Mouse (Mus musculus): ENCODE measurements around the gene Btnl2.
"Not testable (repeated sequence)": the region's sequence is repeated elsewhere in the genome, so short reads cannot be mapped to it uniquely, and the experiment has no call there.

Btnl2 gene

GRCm38 (mm10) chr17:34354539-34354938 lies at the start of gene Btnl2:
Btnl2 (plus strand) TSS chr17:34354822.
- no peak for DNase-seq (ENCODE audit: low read depth, low spot score)

DNA sequence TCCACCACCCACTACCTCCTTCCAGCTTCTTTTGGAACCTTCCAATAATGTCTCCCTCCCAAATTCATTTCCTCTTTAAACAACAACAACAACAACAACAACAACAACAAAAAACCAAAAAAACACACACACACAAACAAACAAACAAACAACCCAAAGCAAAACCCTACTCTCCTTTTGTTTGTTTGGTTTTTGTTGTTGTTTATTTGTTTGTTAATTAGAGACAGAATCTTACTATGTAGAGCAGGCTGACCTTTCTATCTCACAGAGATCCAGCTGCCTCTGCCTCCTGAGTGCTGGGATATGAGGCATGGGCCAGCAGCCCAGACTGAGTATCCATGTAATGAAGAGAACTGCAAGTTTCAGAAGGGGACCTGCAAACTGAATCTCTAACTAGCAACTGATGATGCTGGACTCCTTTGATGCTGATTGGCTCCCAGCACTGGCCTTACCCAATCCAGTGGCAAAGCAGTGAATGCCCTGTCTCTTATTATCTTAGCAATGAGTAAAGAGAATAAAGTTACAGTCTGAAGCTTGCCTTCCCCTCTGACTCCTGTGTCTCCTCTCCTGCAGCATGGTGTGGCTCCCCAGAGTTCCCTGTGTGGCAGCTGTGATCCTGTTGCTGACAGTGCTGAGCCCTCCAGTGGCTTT lies 49.1 kb upstream of the Btnl2 start, which contains the start of gene H2-Eb1:
Gene H2-Eb1, plus strand, starts transcription at position 488 of the 651 bp plus-strand sequence.
- peak; percentile 85 for DNase-seq (ENCODE audit: low read depth, low spot score)

- DNase-seq (ENCODE audit: low read depth, low spot score), result no peak
Measured at GRCm38 (mm10) chr17:34306407-34306806, 48.2 kb upstream of the Btnl2 start.

DNA sequence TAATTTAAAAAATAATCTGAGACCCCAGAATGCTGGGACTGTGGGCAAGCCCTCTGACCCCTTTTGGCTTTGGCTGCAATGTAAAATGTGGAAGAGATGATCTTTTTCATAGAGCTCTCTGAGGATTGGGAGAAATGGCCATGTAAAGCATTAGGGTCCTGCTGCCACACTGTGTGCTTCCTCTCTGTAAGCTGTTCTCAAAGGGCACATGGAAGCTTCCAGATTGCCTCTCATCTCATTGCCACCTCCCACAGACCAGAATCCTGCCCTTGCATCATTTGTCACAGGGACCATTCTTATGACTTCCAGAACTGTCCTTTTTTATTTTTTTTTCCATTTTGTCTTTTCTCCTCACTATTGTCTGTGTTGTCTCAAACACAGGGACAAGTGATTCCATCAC lies 47.4 kb upstream of the Btnl2 start:
- no peak for DNase-seq (ENCODE audit: low read depth, low spot score)

DNA sequence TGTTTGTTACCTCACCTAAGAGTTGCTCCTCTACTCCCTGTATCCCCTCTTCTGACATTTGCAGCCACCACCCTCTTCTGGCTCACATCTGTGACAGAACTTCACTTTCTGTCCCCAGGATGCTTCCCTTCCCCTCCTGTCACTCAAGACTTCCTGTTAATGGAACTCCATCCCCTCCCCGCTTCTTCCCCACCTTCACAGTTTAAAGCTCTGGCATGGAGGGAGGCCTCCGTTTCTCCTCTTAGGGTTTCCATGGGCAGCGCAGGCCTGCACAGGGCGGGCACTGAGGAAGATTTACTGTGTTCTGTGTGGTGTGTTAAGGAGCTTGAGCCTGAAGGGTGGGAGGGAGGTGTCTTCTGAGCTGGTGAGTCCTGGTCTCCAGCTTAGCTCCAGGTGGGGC lies 46.5 kb upstream of the Btnl2 start:
- DNase-seq (ENCODE audit: low read depth, low spot score), result no peak

GRCm38 (mm10) chr17:34309225-34309624 lies 45.4 kb upstream of the Btnl2 start:
- no peak for DNase-seq (ENCODE audit: low read depth, low spot score)

DNA sequence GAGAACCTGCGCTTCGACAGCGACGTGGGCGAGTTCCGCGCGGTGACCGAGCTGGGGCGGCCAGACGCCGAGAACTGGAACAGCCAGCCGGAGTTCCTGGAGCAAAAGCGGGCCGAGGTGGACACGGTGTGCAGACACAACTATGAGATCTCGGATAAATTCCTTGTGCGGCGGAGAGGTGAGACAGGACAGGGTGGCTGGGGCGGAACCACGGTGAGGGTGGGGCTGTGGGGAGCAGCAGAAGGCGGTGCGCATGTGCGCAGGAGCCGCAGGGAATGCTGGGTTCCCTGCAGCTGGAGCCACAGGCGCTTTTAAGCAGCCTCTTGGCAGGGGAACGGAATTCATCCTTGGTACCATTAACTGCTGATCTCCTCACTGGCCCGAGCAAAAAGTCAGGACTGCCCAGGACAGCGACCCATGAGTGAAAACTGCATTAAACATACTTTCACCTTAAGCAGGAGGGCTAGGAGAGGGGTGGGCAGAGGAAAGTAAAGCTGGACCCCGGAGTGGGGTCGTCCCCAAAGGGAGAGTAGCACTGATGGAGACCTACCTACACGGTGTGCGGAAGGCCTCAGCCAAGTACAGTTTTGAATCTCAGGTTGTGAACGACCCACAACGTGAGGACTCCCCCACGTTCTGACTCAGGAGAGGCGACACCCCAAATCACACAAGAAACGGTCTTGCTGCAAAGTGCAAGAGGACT lies 44.8 kb upstream of the Btnl2 start:
- DNase-seq (ENCODE audit: low read depth, low spot score), result peak; percentile 50

GRCm38 (mm10) chr17:34310526-34310925 lies 44.1 kb upstream of the Btnl2 start:
- DNase-seq (ENCODE audit: low read depth, low spot score), result not testable (repeated sequence)

GRCm38 (mm10) chr17:34312185-34312584 lies 42.4 kb upstream of the Btnl2 start:
- no peak for DNase-seq (ENCODE audit: low read depth, low spot score)

- DNase-seq (ENCODE audit: low read depth, low spot score), result peak; percentile 30
Measured at GRCm38 (mm10) chr17:34313393-34313792, 41.2 kb upstream of the Btnl2 start.

- DNase-seq (ENCODE audit: low read depth, low spot score), result no peak
Measured at GRCm38 (mm10) chr17:34314286-34314685, 40.3 kb upstream of the Btnl2 start.

DNA sequence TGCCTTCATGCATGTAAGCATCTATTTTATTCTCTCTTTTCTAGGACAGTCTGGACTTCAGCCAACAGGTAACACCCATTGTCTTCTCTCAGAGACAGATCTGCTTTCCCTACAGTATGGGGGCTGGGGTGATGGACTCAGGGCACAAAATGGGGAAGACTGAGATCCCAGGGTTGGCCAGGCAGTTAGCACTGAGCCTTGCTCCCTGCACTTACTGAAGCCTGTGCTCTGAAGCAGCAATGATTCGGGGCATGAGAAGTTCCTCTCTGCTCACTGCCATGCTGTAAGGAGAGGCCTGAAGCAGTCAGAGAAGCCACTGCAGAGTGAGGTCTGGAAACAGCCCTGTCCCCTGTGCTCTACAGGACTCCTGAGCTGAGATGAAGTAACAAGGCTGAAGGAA lies 39.1 kb upstream of the Btnl2 start:
- no peak for DNase-seq (ENCODE audit: low read depth, low spot score)

GRCm38 (mm10) chr17:34316697-34317096 lies 37.9 kb upstream of the Btnl2 start:
- no peak for DNase-seq (ENCODE audit: low read depth, low spot score)

DNA sequence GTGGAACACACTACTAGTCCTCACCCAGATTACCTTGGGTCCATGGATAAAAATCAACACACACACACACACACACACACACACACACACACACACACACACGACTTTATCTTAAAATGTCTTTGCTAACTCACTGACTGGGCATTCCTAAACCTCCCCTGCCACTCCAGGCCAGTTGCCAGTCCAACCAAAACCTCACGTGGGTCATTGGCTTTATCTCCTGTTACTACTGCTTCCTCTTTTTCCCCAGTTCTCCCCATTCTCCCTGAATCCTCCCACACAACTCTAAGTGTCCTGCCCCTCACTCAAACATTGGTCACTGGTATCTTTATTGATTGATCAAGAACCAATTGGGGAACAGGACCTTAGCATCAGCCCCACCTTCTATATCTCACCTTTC lies 37.3 kb upstream of the Btnl2 start:
- no peak for DNase-seq (ENCODE audit: low read depth, low spot score)

- no peak for DNase-seq (ENCODE audit: low read depth, low spot score)
Measured at GRCm38 (mm10) chr17:34325436-34325835, 29.2 kb upstream of the Btnl2 start, which contains the start of gene H2-Eb2. H2-Eb2 (plus strand) TSS chr17:34325665.

- no peak for DNase-seq (ENCODE audit: low read depth, low spot score)
Measured at GRCm38 (mm10) chr17:34326373-34326772, 28.2 kb upstream of the Btnl2 start.

DNA sequence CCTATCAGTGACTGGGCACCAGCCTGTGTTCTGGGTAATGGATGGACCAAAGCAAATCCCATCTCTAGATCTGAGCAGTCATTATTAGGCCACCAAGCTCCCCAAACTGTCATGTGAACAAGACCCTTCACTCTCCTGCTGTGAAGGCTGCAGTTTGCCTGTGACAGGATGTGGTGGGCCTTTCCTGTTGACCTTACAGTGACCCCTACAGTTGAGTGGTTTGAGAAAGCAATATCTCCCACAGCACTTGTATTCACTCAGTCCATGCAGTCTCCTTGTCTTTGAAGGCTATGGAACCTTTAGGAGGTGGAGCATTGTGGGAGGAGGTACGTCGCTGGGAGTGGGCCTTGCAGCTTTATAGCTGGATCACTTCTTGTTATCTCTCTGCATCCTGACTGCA lies 24.8 kb upstream of the Btnl2 start:
- DNase-seq (ENCODE audit: low read depth, low spot score), result no peak

DNA sequence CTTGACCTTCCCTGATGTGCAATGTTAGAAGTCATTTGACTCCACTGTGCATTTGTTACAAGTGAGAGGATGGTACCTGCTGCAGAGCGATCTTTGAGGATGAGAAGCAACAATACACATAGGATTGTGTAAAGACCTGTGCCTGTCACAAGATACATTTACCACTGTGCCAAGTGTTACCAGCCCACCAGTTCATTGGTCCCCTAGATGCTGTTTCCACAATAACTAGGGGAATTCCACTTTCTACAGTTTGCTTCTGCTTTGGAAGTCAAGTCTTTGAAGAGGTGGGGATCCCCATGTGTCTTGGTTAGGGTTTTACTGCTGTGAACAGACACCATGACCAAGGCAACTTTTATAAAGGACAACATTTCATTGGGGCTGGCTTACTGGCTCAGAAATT lies 23.4 kb upstream of the Btnl2 start:
- DNase-seq (ENCODE audit: low read depth, low spot score), result no peak

DNA sequence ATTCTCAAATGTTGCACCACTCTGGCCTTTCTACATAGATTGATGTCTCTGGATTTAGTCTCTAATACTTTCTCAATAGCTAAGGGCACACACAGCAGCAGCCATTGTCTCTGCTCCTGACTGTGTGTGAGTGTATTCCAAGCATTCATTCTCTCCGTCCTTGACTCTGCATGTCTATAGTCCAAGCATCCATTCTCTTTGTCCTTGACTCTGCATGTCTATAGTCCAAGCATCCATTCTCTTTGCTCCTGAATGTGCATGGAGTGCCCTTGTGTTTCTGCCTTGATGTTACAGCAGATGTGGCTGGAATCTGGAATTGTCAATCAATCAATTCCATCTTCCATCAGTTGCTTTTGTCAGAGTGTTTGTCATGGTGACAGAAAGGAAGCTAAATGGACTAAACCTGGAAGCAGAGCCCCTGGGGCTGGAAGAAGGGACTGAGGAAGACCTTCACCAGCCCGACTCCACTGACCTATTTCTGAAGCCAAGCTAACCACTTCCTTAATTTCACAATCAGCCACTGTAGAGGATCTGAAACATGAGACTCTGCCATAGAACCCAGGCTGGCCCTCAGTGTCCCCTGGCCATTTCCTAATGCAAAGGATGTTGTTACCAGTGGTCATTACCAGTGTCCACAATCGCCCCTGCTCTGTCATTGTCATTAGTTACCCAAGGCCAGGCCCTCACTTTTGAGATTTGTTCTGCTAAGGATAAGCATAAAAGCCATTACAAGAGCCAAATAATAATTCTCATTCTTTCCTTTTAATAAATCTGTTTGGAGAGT lies 13.8 kb upstream of the Btnl2 start:
- DNase-seq (ENCODE audit: low read depth, low spot score), result no peak

GRCm38 (mm10) chr17:34344882-34345281 lies 9.7 kb upstream of the Btnl2 start:
- DNase-seq (ENCODE audit: low read depth, low spot score), result no peak

DNA sequence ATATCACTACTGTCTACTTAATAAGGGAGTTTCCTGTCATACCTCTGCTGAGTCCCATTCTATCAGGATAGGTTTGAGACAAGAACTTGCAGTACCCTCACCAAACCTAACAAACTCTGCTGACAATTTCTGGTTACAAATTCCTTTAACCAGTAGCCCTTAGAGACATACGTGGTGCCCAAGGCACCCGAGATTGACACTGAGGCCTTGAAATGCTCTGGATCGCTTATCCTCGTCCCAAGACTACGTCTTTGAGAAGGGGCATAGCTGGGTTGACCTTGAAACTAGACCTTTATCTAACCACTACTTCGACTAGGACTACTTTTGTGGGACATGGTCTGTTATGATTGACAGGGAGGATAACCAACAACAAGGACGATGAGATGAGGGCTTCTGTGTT lies 9.1 kb upstream of the Btnl2 start:
- no peak for DNase-seq (ENCODE audit: low read depth, low spot score)

DNA sequence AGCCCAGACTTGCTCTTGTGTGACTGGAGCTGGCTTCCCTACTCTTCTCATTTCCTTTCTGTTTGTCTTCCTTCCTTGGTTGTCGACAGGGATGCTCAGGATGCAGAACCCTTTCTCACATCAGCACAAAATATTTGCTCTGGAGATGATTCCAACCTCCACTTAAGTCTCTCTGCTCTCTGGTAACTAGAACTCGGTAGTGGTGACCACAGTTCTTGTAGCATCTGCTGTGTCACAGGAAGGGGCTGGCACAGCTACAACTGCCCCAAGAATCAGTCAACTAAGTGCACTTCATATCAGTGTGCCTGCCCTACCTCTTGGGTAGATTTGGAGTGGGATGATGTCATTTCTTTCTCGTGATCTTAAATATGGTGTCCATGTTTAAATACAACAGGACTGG lies 8.6 kb upstream of the Btnl2 start:
- no peak for DNase-seq (ENCODE audit: low read depth, low spot score)
